Mouse (Mus musculus) olfactory bulb, adult 2 months (tissue): Measurements from ENCODE around the gene Notch2.

Source experiments
- CTCF ChIP-seq: fragments of 200-500 bp; IDR thresholded peaks from 2 replicates; pipeline ENCODE4 v1.5.1; 2012; ENCODE audit warnings: low read depth, mild to moderate bottlenecking, low read length, moderate library complexity; ENCODE audit not compliant: insufficient read depth
- POLR2A ChIP-seq: fragments of 200-500 bp; IDR thresholded peaks from 2 replicates; pipeline ENCODE4 v1.6.1; 2012; ENCODE audit warnings: mild to moderate bottlenecking, low read depth, low read length, moderate library complexity; ENCODE audit not compliant: insufficient read depth

DNA sequence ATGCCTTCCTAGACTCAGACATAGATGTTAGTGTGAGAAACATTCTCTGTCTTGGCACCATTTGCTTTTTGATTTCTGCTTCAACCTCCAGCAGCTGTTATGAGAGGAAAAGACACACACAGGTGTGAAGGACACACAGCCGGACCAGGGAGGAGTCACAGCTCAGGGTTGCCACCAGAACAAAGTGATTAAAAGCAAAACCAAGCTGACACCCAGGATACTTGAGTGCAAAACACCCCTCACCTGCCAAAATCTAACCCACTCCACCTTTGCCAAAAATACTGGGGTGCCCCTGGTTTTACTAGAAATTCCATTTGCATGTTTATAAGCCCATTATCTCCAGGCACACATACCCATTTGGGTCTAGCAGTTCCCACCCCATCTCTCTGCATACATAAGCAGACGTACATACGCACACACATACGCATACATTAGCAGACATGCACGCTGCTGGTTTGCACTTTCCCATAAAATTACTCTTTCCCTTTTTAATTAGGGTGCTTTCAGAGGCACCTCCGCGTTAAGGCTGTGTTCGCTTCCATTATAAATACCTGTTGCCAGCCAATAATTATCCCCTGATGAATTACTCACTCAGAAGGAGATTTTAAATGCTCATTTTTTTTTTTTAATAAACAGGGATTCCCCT is 7.2 kb upstream of the Notch2 start:
- TF ChIP-seq CTCF (no peak), POLR2A (no peak)
